Mouse (Mus musculus): ENCODE data around the gene B3galt4. TPM values are rescaled to one million over a fixed set of nuclear protein-coding genes. Genes with fewer than 3 reads are reported as not detected.
A peak's percentile ranks its signal among the peaks of the same experiment; 100 is the strongest.

Gene B3galt4
- polyA plus RNA-seq, 1 experiment from 2014 or later = 4.4 TPM

- H3K4me1 ChIP-seq (ENCODE audit: control insufficient read depth, insufficient read depth, low read length) = peaks cover 6% of the 10 kb centered on the region; the same call in 1 of the 2 replicates
- ATAC-seq (ENCODE audit: insufficient read depth, low FRiP score, low TSS enrichment) = no peak
- H3K9ac ChIP-seq (ENCODE audit: low read length) = no peak overlapping the region
- no peak overlapping the region for H3K27ac ChIP-seq (ENCODE audit: low read depth, low read length)
- H3K4me2 ChIP-seq (ENCODE audit: low read depth) = no peak overlapping the region
- no peaks in the 10 kb centered on the region for H3K36me3 ChIP-seq (ENCODE audit: control insufficient read depth, insufficient read depth, low read length)
- H3K9me3 ChIP-seq (ENCODE audit: control insufficient read depth, low read length) = no peaks in the 10 kb centered on the region
- H3K4me3 ChIP-seq (ENCODE audit: low read depth, low read length) = no peak overlapping the region
- WGBS = 86% methylated on average over 10 of the region's 10 CpGs
- H3K27me3 ChIP-seq (ENCODE audit: control insufficient read depth, insufficient read depth, low read length) = no peaks in the 10 kb centered on the region
- DNase-seq (ENCODE audit: low spot score) = no peak
Measured at GRCm38 (mm10) chr17:33924577-33925283, 26.6 kb downstream of the B3galt4 start.

- H3K4me3 ChIP-seq (ENCODE audit: low read depth, low read length) = no peak overlapping the region
- WGBS = 87% methylated on average over 7 of the region's 7 CpGs
- DNase-seq (ENCODE audit: low spot score) = no peak
- H3K27me3 ChIP-seq (ENCODE audit: control insufficient read depth, insufficient read depth, low read length) = no peaks in the 10 kb centered on the region
- no peak overlapping the region for H3K9ac ChIP-seq (ENCODE audit: low read length)
- H3K4me2 ChIP-seq (ENCODE audit: low read depth) = no peak overlapping the region
- no peaks in the 10 kb centered on the region; the same call in 1 of the 2 replicates for H3K36me3 ChIP-seq (ENCODE audit: control insufficient read depth, insufficient read depth, low read length)
- peaks cover 20% of the 10 kb centered on the region for H3K4me1 ChIP-seq (ENCODE audit: control insufficient read depth, insufficient read depth, low read length)
- H3K27ac ChIP-seq (ENCODE audit: low read depth, low read length) = no peak overlapping the region
- H3K9me3 ChIP-seq (ENCODE audit: control insufficient read depth, low read length) = no peaks in the 10 kb centered on the region
- ATAC-seq (ENCODE audit: insufficient read depth, low FRiP score, low TSS enrichment) = no peak
Measured at GRCm38 (mm10) chr17:33921361-33921760, 29.9 kb downstream of the B3galt4 start.

GRCm38 (mm10) chr17:33920282-33921097 is 30.8 kb downstream of the B3galt4 start:
- WGBS = under 1% methylated on average over 36 of the region's 36 CpGs
- 0 out of 2 replicates have a peak overlapping the region, but pooled peaks have one; percentile 56 for H3K27ac ChIP-seq (ENCODE audit: low read depth, low read length)
- peak overlapping the region; percentile 60 for H3K9ac ChIP-seq (ENCODE audit: low read length)
- no peaks in the 10 kb centered on the region for H3K27me3 ChIP-seq (ENCODE audit: control insufficient read depth, insufficient read depth, low read length)
- no peaks in the 10 kb centered on the region for H3K9me3 ChIP-seq (ENCODE audit: control insufficient read depth, low read length)
- peak; percentile 85 for DNase-seq (ENCODE audit: low spot score)
- peak overlapping the region; percentile 98 for H3K4me2 ChIP-seq (ENCODE audit: low read depth)
- H3K4me1 ChIP-seq (ENCODE audit: control insufficient read depth, insufficient read depth, low read length) = peaks cover 20% of the 10 kb centered on the region
- no peaks in the 10 kb centered on the region; the same call in 1 of the 2 replicates for H3K36me3 ChIP-seq (ENCODE audit: control insufficient read depth, insufficient read depth, low read length)
- peak overlapping the region; percentile 43 for H3K4me3 ChIP-seq (ENCODE audit: low read depth, low read length)
- ATAC-seq (ENCODE audit: insufficient read depth, low FRiP score, low TSS enrichment) = peak; percentile 60

GRCm38 (mm10) chr17:33919351-33920281 is 31.7 kb downstream of the B3galt4 start:
- Histone ChIP-seq H3K4me1 (ENCODE audit: control insufficient read depth, insufficient read depth, low read length) (peaks cover 20% of the 10 kb centered on the region), H3K4me2 (ENCODE audit: low read depth) (peak overlapping the region; percentile 98), H3K27ac (ENCODE audit: low read depth, low read length) (0 out of 2 replicates have a peak overlapping the region, but pooled peaks have one; percentile 56), H3K27me3 (ENCODE audit: control insufficient read depth, insufficient read depth, low read length) (no peaks in the 10 kb centered on the region), H3K36me3 (ENCODE audit: control insufficient read depth, insufficient read depth, low read length) (no peaks in the 10 kb centered on the region; the same call in 1 of the 2 replicates), H3K9ac (ENCODE audit: low read length) (peak overlapping the region; percentile 60), H3K4me3 (ENCODE audit: low read depth, low read length) (peak overlapping the region; percentile 43), H3K9me3 (ENCODE audit: control insufficient read depth, low read length) (no peaks in the 10 kb centered on the region)
- no peak for ATAC-seq (ENCODE audit: insufficient read depth, low FRiP score, low TSS enrichment)
- DNase-seq (ENCODE audit: low spot score) = no peak
- under 1% methylated on average over 52 of the region's 52 CpGs for WGBS

GRCm38 (mm10) chr17:33918293-33919203 is 32.7 kb downstream of the B3galt4 start:
- Histone ChIP-seq H3K9ac (ENCODE audit: low read length) (no peak overlapping the region; the same call in 1 of the 2 replicates), H3K4me2 (ENCODE audit: low read depth) (peak overlapping the region; percentile 98), H3K27me3 (ENCODE audit: control insufficient read depth, insufficient read depth, low read length) (no peaks in the 10 kb centered on the region), H3K4me1 (ENCODE audit: control insufficient read depth, insufficient read depth, low read length) (peaks cover 20% of the 10 kb centered on the region), H3K9me3 (ENCODE audit: control insufficient read depth, low read length) (no peaks in the 10 kb centered on the region), H3K27ac (ENCODE audit: low read depth, low read length) (no peak overlapping the region), H3K4me3 (ENCODE audit: low read depth, low read length) (0 out of 2 replicates have a peak overlapping the region, but pooled peaks have one; percentile 6), H3K36me3 (ENCODE audit: control insufficient read depth, insufficient read depth, low read length) (peaks cover 6% of the 10 kb centered on the region)
- no peak for ATAC-seq (ENCODE audit: insufficient read depth, low FRiP score, low TSS enrichment)
- 60% methylated on average over 37 of the region's 37 CpGs for WGBS
- no peak for DNase-seq (ENCODE audit: low spot score)

- ATAC-seq (ENCODE audit: insufficient read depth, low FRiP score, low TSS enrichment) (no peak), DNase-seq (ENCODE audit: low spot score) (no peak)
- no peak overlapping the region; the same call in 1 of the 2 replicates for H3K9ac ChIP-seq (ENCODE audit: low read length)
- 85% methylated on average over 18 of the region's 18 CpGs for WGBS
- no peak overlapping the region for H3K27ac ChIP-seq (ENCODE audit: low read depth, low read length)
- peaks cover 11% of the 10 kb centered on the region for H3K36me3 ChIP-seq (ENCODE audit: control insufficient read depth, insufficient read depth, low read length)
- no peaks in the 10 kb centered on the region for H3K27me3 ChIP-seq (ENCODE audit: control insufficient read depth, insufficient read depth, low read length)
- no peaks in the 10 kb centered on the region for H3K9me3 ChIP-seq (ENCODE audit: control insufficient read depth, low read length)
- H3K4me2 ChIP-seq (ENCODE audit: low read depth) = no peak overlapping the region
- peaks cover 20% of the 10 kb centered on the region for H3K4me1 ChIP-seq (ENCODE audit: control insufficient read depth, insufficient read depth, low read length)
- H3K4me3 ChIP-seq (ENCODE audit: low read depth, low read length) = 0 out of 2 replicates have a peak overlapping the region, but pooled peaks have one; percentile 6
Measured at GRCm38 (mm10) chr17:33917656-33918292, 33.5 kb downstream of the B3galt4 start.

GRCm38 (mm10) chr17:33916847-33917655 is 34.2 kb downstream of the B3galt4 start:
- Histone ChIP-seq H3K4me3 (ENCODE audit: low read depth, low read length) (peak overlapping the region; percentile 50), H3K4me1 (ENCODE audit: control insufficient read depth, insufficient read depth, low read length) (peaks cover 20% of the 10 kb centered on the region), H3K9me3 (ENCODE audit: control insufficient read depth, low read length) (no peaks in the 10 kb centered on the region), H3K36me3 (ENCODE audit: control insufficient read depth, insufficient read depth, low read length) (peaks cover 17% of the 10 kb centered on the region), H3K9ac (ENCODE audit: low read length) (no peak overlapping the region), H3K27me3 (ENCODE audit: control insufficient read depth, insufficient read depth, low read length) (no peaks in the 10 kb centered on the region), H3K4me2 (ENCODE audit: low read depth) (peak overlapping the region; percentile 54), H3K27ac (ENCODE audit: low read depth, low read length) (no peak overlapping the region)
- no peak for DNase-seq (ENCODE audit: low spot score)
- 78% methylated on average over 31 of the region's 31 CpGs for WGBS
- no peak for ATAC-seq (ENCODE audit: insufficient read depth, low FRiP score, low TSS enrichment)
